Mouse (Mus musculus): Measurements from ENCODE around the gene Oxnad1. TPM values are rescaled to one million over a fixed set of nuclear protein-coding genes. Genes with fewer than 3 reads are reported as not detected.
"Not testable (repeated sequence)": the region's sequence is repeated elsewhere in the genome, so short reads cannot be mapped to it uniquely, and the experiment has no call there.

The Oxnad1 gene
- polyA plus RNA-seq, 1 experiment from 2014 or later, result 21.0 TPM

DNA sequence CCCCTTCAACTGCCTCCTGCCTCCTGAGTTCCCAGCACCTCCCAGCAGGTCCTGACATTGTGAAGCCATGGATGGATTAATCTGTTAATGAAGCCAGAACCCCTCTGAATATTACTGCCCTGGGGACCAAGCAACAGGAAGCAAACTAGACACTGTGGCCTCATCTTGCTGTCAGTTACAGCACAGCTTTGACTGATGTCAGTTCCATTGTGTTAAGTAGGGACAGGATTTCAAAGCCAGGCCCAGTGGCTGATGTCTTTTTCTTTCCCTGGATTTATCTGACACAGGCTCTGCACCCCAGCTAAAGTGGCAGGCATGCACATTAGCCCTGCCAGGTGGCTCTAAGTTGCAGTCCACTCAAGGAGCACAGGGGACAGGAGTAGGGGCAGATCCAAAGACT lies 12.4 kb upstream of the Oxnad1 start:
- no peak overlapping the region for H3K27ac ChIP-seq
- H3K36me3 ChIP-seq, result no peaks in the 10 kb centered on the region

DNA sequence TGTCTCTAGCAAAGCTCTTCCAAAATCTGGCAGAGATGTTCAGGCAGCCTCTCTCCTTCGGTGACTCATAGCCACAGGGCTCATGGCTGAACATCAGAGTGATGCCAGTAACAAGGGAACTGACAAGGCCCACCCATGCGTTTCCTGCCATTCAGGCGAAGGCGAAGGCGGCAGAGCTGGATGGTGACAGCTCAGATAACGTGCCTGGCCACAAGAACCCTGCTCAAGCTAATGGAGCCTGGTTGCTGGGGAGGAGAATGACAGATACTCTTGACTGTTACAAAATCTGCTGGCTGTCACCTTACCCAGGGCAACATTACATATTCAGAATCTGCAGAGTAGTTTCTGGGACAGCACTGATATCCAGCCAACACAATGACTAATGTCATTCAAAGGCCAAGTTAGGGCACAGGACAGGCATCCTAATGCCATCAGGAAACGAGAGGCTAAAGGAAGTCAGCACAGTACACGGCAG lies 11.9 kb upstream of the Oxnad1 start:
- Histone ChIP-seq H3K4me3 (replicated peaks) (no peak overlapping the region), H3K4me1 (replicated peaks) (no peaks in the 10 kb centered on the region), H3K27ac (no peak overlapping the region), H3K36me3 (no peaks in the 10 kb centered on the region), H3K27me3 (no peaks in the 10 kb centered on the region), H3K4me2 (replicated peaks) (no peak overlapping the region), H3K9me3 (no peaks in the 10 kb centered on the region), H3K9ac (replicated peaks) (no peak overlapping the region)
- no peak for ATAC-seq
- WGBS, result 56% methylated on average over 8 of the region's 8 CpGs

More for the DNA sequence above, 12.4 kb upstream of the Oxnad1 start:
- H3K9ac ChIP-seq (replicated peaks), result no peak overlapping the region
- H3K27me3 ChIP-seq, result no peaks in the 10 kb centered on the region
- H3K4me3 ChIP-seq (replicated peaks), result no peak overlapping the region
- no peaks in the 10 kb centered on the region for H3K9me3 ChIP-seq
- no peaks in the 10 kb centered on the region for H3K4me1 ChIP-seq (replicated peaks)
- no peak overlapping the region for H3K4me2 ChIP-seq (replicated peaks)
- ATAC-seq, result no peak

GRCm38 (mm10) chr14:32073901-32074300 lies 11.3 kb upstream of the Oxnad1 start:
- H3K4me1 ChIP-seq (replicated peaks), result no peaks in the 10 kb centered on the region
- H3K4me2 ChIP-seq (replicated peaks), result no peak overlapping the region
- no peaks in the 10 kb centered on the region for H3K9me3 ChIP-seq
- no peak for ATAC-seq
- H3K27me3 ChIP-seq, result no peaks in the 10 kb centered on the region
- H3K27ac ChIP-seq, result no peak overlapping the region
- no peaks in the 10 kb centered on the region for H3K36me3 ChIP-seq
- 81% methylated on average over 7 of the region's 7 CpGs for WGBS
- H3K4me3 ChIP-seq (replicated peaks), result no peak overlapping the region
- H3K9ac ChIP-seq (replicated peaks), result no peak overlapping the region

GRCm38 (mm10) chr14:32076896-32077575 lies 8.1 kb upstream of the Oxnad1 start:
- no peak overlapping the region for H3K4me3 ChIP-seq (replicated peaks)
- H3K9me3 ChIP-seq, result no peaks in the 10 kb centered on the region
- H3K27ac ChIP-seq, result no peak overlapping the region
- 51% methylated on average over 8 of the region's 8 CpGs for WGBS
- peak; percentile 58; the same call in 1 of the 2 replicates for ATAC-seq
- no peak overlapping the region for H3K9ac ChIP-seq (replicated peaks)
- H3K27me3 ChIP-seq, result no peaks in the 10 kb centered on the region
- no peaks in the 10 kb centered on the region for H3K4me1 ChIP-seq (replicated peaks)
- no peak overlapping the region for H3K4me2 ChIP-seq (replicated peaks)
- peaks cover 18% of the 10 kb centered on the region for H3K36me3 ChIP-seq

DNA sequence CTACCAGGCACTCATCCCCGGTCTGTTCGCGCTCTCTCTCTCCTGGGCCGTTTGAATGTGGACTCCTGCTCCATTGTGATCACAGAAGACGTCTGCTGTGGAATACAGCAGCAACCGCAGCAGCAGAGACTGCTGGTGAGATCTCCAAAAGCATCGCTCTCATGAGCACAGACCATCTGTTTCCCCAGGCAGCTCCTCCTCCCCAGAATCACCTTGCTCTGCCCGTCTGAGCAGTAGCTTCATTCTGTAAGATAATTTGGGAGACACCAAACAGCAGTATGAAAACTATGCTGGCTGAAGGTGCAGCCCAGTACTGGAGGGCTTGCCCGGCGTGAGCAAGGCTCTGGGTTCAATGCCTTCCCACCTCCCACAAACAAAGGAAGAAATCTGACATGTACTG lies 4.1 kb upstream of the Oxnad1 start:
- no peak overlapping the region for H3K27ac ChIP-seq
- no peaks in the 10 kb centered on the region for H3K9me3 ChIP-seq
- WGBS, result 86% methylated on average over 10 of the region's 10 CpGs
- H3K4me1 ChIP-seq (replicated peaks), result peaks cover 13% of the 10 kb centered on the region
- H3K4me2 ChIP-seq (replicated peaks), result no peak overlapping the region
- no peak overlapping the region for H3K4me3 ChIP-seq (replicated peaks)
- H3K27me3 ChIP-seq, result no peaks in the 10 kb centered on the region
- H3K36me3 ChIP-seq, result peaks cover 28% of the 10 kb centered on the region
- no peak for ATAC-seq
- H3K9ac ChIP-seq (replicated peaks), result no peak overlapping the region

DNA sequence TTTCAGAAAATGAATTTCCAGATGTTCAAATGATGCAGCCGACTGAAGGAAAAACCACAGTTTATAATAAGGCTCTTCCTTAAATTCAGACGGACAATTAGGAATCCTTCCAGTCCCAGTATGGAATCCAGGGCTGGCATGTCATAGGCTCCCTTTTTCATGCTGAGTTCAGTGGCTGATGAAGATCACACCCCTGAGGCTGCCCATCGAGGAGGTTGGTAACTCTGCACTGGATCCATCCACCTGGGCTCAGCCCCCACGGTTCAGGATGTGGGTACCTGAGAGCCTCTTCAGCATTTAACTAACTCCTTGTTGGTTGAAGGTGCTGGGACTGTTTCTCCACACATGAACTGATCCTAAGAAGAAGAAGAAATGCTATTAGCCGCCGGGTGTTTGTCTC lies 2.3 kb upstream of the Oxnad1 start:
- WGBS, result 95% methylated on average over 6 of the region's 6 CpGs
- Histone ChIP-seq H3K27me3 (no peaks in the 10 kb centered on the region), H3K4me1 (replicated peaks) (peaks cover 27% of the 10 kb centered on the region), H3K4me3 (replicated peaks) (no peak overlapping the region), H3K9me3 (no peaks in the 10 kb centered on the region), H3K4me2 (replicated peaks) (no peak overlapping the region), H3K27ac (no peak overlapping the region), H3K36me3 (peaks cover 28% of the 10 kb centered on the region), H3K9ac (replicated peaks) (no peak overlapping the region)
- no peak for ATAC-seq

- Histone ChIP-seq H3K4me3 (replicated peaks) (no peak overlapping the region), H3K9ac (replicated peaks) (no peak overlapping the region), H3K4me2 (replicated peaks) (no peak overlapping the region), H3K27ac (no peak overlapping the region), H3K4me1 (replicated peaks) (peaks cover 27% of the 10 kb centered on the region), H3K27me3 (no peaks in the 10 kb centered on the region), H3K36me3 (peaks cover 28% of the 10 kb centered on the region), H3K9me3 (no peaks in the 10 kb centered on the region)
- no peak for ATAC-seq
- WGBS, result 95% methylated on average over 2 of the region's 2 CpGs
These were observed 1.7 kb upstream of the Oxnad1 start for GRCm38 (mm10) chr14:32083466-32083865.

DNA sequence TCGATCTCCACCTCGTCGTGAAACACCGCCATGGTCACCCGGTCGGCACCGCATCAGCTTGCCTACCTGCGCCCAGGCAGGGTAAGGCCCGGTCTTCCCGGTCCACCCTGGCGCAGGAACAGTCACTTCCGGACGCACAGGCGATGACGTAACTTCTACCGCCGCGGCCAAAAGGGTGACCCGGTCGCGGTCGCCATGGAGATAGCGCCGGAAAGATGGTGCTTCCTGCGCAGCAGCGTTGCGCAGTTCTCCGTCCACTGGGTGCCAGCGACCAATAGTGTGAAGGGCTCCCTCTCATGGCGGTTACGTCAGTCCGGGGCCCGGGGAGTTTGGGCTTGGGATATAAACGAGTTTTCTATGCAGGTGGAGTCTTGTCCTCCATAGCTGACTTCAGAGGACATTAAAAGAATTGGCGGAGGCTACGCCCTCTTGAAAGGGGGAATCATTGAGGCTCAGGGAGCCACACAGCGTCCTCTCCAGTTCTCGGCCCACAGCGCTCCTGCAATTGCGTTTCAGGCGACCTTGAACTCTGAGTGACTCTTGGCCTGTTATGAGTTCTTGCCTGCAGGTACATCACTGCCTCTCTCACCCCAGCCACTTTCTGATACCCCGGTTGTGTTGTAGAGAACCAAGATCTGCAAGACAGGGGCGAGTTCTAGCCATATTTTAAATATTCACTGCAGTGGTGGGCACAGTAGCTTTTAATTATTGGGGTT lies 470 bp downstream of the Oxnad1 start, which contains the start of gene Dph3:
Dph3 (minus strand) TSS at position 244 of the 716 bp plus-strand sequence.
- Histone ChIP-seq H3K27ac (peak within 1 kb of the TSS; percentile 84), H3K27me3 (no peaks in the 10 kb centered on the region), H3K4me3 (replicated peaks) (peak within 1 kb of the TSS; percentile 68), H3K9me3 (no peaks in the 10 kb centered on the region), H3K4me1 (replicated peaks) (peaks cover 27% of the 10 kb centered on the region), H3K4me2 (replicated peaks) (peak within 1 kb of the TSS; percentile 75), H3K9ac (replicated peaks) (peak within 1 kb of the TSS; percentile 79), H3K36me3 (peaks cover 23% of the 10 kb centered on the region)
- under 1% methylated on average over 43 of the region's 43 CpGs for WGBS
- peak; percentile 98 for ATAC-seq

DNA sequence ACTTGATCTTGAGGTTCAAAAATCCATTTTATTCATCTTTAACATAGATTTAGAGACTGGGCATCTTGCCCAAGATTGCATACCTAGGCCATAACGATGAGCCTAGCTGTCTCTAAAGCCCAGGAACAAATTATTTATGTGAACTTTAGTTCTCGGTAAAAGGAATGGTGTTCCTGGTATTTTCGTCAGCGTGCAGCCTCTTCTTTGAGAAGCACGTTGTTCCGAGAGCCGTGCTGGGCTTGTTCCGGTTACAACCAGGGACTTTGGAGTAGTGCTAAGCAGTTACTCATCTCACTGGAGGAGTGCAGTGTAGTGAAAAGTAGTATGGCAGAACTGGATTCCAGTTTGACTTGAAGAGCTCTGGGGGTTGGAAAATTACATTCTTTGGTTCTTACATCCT lies 1.1 kb downstream of the Oxnad1 start:
- Histone ChIP-seq H3K27ac (peak overlapping the region; percentile 84; the same call in 1 of the 2 replicates), H3K4me2 (replicated peaks) (peak overlapping the region; percentile 75), H3K9me3 (no peaks in the 10 kb centered on the region), H3K36me3 (peaks cover 17% of the 10 kb centered on the region), H3K4me3 (replicated peaks) (peak overlapping the region; percentile 68), H3K27me3 (no peaks in the 10 kb centered on the region), H3K4me1 (replicated peaks) (peaks cover 27% of the 10 kb centered on the region), H3K9ac (replicated peaks) (peak overlapping the region; percentile 79)
- no peak for ATAC-seq
- WGBS, result 35% methylated on average over 8 of the region's 8 CpGs

GRCm38 (mm10) chr14:32087584-32088248 lies 2.5 kb downstream of the Oxnad1 start:
- H3K4me3 ChIP-seq (replicated peaks); H3K9ac ChIP-seq (replicated peaks); ATAC-seq; H3K27ac ChIP-seq; H3K27me3 ChIP-seq; H3K4me2 ChIP-seq (replicated peaks); H3K9me3 ChIP-seq: not testable (repeated sequence)
- Histone ChIP-seq H3K4me1 (replicated peaks) (peaks cover 27% of the 10 kb centered on the region), H3K36me3 (peaks cover 14% of the 10 kb centered on the region)
- 88% methylated on average over 7 of the region's 7 CpGs for WGBS

DNA sequence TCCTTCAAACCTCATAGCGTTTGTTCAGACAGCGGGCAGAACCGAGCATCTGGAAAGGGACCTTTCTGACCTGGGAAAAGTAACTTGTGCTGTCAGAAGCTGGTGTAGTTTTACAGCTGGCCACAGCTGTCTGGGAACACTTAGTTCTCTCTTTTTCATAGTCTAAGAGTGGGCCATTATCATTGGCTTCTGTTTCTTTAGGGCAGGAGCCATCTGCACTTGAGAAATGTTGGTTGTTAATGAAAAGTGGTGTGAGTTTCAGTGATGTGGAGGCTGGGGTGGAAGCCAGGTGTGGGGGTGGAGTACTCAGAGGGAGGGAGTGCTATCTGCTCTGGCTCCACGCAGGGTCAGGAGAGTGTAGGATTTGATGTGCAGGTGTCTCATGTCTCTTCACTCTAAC lies 6.0 kb downstream of the Oxnad1 start:
- peaks cover 13% of the 10 kb centered on the region for H3K4me1 ChIP-seq (replicated peaks)
- peaks cover 41% of the 10 kb centered on the region for H3K36me3 ChIP-seq
- H3K4me3 ChIP-seq (replicated peaks), result no peak overlapping the region
- no peaks in the 10 kb centered on the region for H3K27me3 ChIP-seq
- no peak overlapping the region for H3K27ac ChIP-seq
- no peak for ATAC-seq
- no peaks in the 10 kb centered on the region for H3K9me3 ChIP-seq
- no peak overlapping the region for H3K4me2 ChIP-seq (replicated peaks)
- WGBS, result 84% methylated on average over 4 of the region's 4 CpGs
- H3K9ac ChIP-seq (replicated peaks), result no peak overlapping the region

- H3K4me2 ChIP-seq (replicated peaks), result no peak overlapping the region
- no peaks in the 10 kb centered on the region for H3K27me3 ChIP-seq
- H3K4me1 ChIP-seq (replicated peaks), result peaks cover 7% of the 10 kb centered on the region
- WGBS, result 88% methylated on average over 4 of the region's 4 CpGs
- H3K27ac ChIP-seq, result no peak overlapping the region
- no peak overlapping the region for H3K4me3 ChIP-seq (replicated peaks)
- ATAC-seq, result no peak
- H3K36me3 ChIP-seq, result peaks cover 44% of the 10 kb centered on the region
- no peak overlapping the region for H3K9ac ChIP-seq (replicated peaks)
- no peaks in the 10 kb centered on the region for H3K9me3 ChIP-seq
These were observed 6.5 kb downstream of the Oxnad1 start for GRCm38 (mm10) chr14:32091704-32092103.
